Mouse (Mus musculus) kidney, embryonic 16.5 days (tissue): Measurements from ENCODE around the gene Ildr2. TPM values are rescaled to one million over a fixed set of nuclear protein-coding genes. Genes with fewer than 3 reads are reported as not detected.

Source experiments
- ATAC-seq: fragments of 200-750 bp; cut with Nextera tagmentation; 2 replicates; pipeline ENCODE4 v1.8.0; 2017; ENCODE audit warnings: moderate TSS enrichment; ENCODE audit not compliant: low FRiP score, low TSS enrichment
- H3K27ac ChIP-seq: fragments of 300-500 bp; sonication (generic); 2 replicates; pipeline ENCODE4 v1.5.1; 2014; ENCODE audit warnings: low read length
- H3K27me3 ChIP-seq: fragments of 300-500 bp; sonication (generic); 2 replicates; pipeline ENCODE4 v1.6.1; 2014; ENCODE audit warnings: low read length, control low read depth, mixed read lengths; ENCODE audit not compliant: insufficient read depth
- H3K36me3 ChIP-seq: fragments of 300-500 bp; sonication (generic); 2 replicates; pipeline ENCODE4 v1.6.1; 2014; ENCODE audit warnings: low read length, control low read depth, mixed read lengths; ENCODE audit not compliant: insufficient read depth
- H3K4me1 ChIP-seq: fragments of 300-500 bp; sonication (generic); 2 replicates; pipeline ENCODE4 v1.6.1; 2014; ENCODE audit warnings: low read length, control low read depth, mixed read lengths; ENCODE audit not compliant: insufficient read depth
- H3K4me2 ChIP-seq: fragments of 300-500 bp; sonication (generic); replicated peaks from 2 replicates; pipeline ENCODE4 v1.6.1; 2014; ENCODE audit warnings: low read depth, low read length
- H3K4me3 ChIP-seq: fragments of 300-500 bp; sonication (generic); 2 replicates; pipeline ENCODE4 v1.5.1; 2014; ENCODE audit warnings: mild to moderate bottlenecking, low read length
- H3K9ac ChIP-seq: fragments of 300-500 bp; sonication (generic); replicated peaks from 2 replicates; pipeline ENCODE4 v1.6.1; 2014; ENCODE audit warnings: low read length
- H3K9me3 ChIP-seq: fragments of 300-500 bp; sonication (generic); 2 replicates; pipeline ENCODE4 v1.6.1; 2016; ENCODE audit warnings: low read length, control low read depth
- WGBS: fragments of 180-500 bp; shearing (Covaris S2); extraction: QIAGEN DNeasy Blood & Tissue Kit; methylation state at CpG from one replicate; pipeline ENCODE4 v1.1.7; 2014; 5-methylcytosine and 5-hydroxymethylcytosine counted together
- polyA plus RNA-seq: library from polyadenylated mRNA; unstranded; fragments of >200 nt; fragmentation: Nextera tagmentation; extraction: Ambion mirVana; gene quantifications from 2 replicates; pipeline ENCODE4 v1.2.1, GENCODE M21; 2015

Ildr2 gene
- polyA plus RNA-seq, 1 experiment from 2014 or later = 1.6 TPM

DNA sequence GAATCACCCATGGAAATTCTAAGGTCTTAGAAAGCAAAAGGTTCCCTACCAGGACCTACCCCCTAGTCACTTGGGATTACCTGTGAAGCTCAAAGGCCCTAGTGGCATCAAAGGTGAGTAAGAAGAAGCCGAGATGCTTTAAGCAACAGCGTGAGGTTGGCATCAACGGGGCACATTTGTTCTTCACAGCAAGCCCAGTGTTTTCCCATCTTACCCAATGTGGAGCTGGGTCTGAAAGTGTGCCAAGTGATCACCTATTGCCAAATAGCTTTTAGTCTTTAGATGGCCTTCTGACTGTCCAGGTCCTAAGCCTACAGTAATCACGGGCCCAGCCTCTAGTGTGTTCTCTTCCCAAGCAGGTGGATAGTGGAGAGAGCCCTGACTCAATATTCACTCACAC is 61.8 kb downstream of the Ildr2 start:
- no peak overlapping the region for H3K4me2 ChIP-seq
- no peak overlapping the region for H3K4me3 ChIP-seq
- no peaks in the 10 kb centered on the region for H3K4me1 ChIP-seq
- 86% methylated on average over 4 of the region's 4 CpGs for WGBS
- no peak for ATAC-seq
- H3K27me3 ChIP-seq = peaks cover 4% of the 10 kb centered on the region; the same call in 1 of the 2 replicates
- no peak overlapping the region for H3K27ac ChIP-seq
- no peak overlapping the region for H3K9ac ChIP-seq
- no peaks in the 10 kb centered on the region for H3K9me3 ChIP-seq
- no peaks in the 10 kb centered on the region for H3K36me3 ChIP-seq

DNA sequence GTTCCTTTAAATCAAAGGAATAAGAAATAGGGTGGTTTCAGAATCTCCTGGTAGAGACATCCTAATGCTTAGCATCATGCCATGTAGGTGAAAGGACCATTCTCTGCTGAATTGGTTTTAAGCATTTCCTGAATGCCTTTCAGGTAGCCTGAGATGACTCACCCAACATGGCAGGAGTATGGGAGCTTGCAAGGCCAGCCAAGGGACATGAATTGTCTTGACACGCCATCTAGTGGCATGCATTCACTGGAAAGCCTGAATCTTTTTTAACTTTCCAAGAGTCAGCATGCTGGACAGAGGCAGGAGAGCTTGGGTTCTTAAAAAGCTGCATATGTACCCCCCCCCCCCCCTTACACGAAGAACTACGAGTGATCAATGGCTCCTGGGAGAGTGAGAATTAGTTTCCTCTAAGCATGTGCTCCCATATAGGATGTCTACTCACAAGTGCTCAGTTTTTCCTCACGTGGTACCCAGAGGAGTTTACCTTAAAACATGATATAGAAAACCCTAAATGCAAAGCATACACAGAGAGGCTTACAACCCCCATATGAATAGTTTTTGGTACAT is 65.3 kb downstream of the Ildr2 start:
- Histone ChIP-seq H3K27me3 (no peaks in the 10 kb centered on the region), H3K4me1 (no peaks in the 10 kb centered on the region), H3K9ac (no peak overlapping the region), H3K27ac (no peak overlapping the region), H3K9me3 (no peaks in the 10 kb centered on the region), H3K4me2 (no peak overlapping the region), H3K4me3 (no peak overlapping the region), H3K36me3 (no peaks in the 10 kb centered on the region)
- ATAC-seq = peak; percentile 46; the same call in 1 of the 2 replicates
- WGBS = 8% methylated on average over 4 of the region's 4 CpGs

DNA sequence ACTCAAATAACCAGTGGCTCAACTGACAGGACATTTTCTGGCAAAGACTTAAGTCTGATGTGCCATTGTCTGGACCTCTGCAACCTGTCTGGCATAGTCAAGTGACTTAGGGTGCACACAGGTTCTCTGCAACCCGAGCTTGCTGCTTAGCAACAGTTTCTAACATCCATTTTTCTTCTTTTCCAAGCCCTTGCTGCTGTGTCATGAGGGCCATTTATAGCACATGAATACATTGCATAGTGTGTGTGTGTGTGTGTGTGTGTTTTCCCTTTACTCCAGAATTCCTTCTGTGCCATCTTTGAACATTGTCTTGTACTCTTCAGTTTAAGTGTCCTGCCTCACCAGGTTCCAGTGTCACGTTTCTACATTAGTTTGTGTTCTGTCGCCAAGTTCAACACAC is 72.5 kb downstream of the Ildr2 start:
- Histone ChIP-seq H3K27me3 (no peaks in the 10 kb centered on the region), H3K27ac (no peak overlapping the region), H3K4me2 (no peak overlapping the region), H3K4me3 (no peak overlapping the region), H3K4me1 (no peaks in the 10 kb centered on the region), H3K9me3 (no peaks in the 10 kb centered on the region), H3K9ac (no peak overlapping the region), H3K36me3 (no peaks in the 10 kb centered on the region)
- 79% methylated on average over 3 of the region's 3 CpGs for WGBS
- no peak for ATAC-seq

DNA sequence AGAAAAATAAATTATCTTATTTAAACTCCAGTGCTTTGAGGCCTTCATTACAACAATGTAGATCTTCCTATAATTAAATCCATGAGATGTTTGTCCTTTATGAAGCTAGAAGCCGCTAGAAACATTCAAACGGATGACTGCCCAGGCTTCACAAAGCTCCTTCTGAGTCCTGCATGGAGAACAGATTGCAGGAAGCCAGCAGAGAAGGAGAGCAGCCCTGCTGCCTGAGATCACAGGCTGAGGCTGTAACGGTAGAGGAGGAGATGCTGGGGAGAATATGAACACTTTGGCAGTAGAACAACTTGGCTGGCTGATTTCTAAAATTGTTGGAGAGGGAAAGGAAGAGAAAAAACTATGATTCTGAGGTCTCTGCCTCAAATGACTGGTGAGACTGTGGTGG is 76.8 kb downstream of the Ildr2 start:
- no peak for ATAC-seq
- 49% methylated on average over 3 of the region's 3 CpGs for WGBS
- no peak overlapping the region for H3K4me3 ChIP-seq
- no peaks in the 10 kb centered on the region for H3K9me3 ChIP-seq
- H3K9ac ChIP-seq = no peak overlapping the region
- H3K4me2 ChIP-seq = no peak overlapping the region
- H3K27ac ChIP-seq = no peak overlapping the region
- H3K27me3 ChIP-seq = no peaks in the 10 kb centered on the region
- H3K4me1 ChIP-seq = no peaks in the 10 kb centered on the region
- H3K36me3 ChIP-seq = no peaks in the 10 kb centered on the region

DNA sequence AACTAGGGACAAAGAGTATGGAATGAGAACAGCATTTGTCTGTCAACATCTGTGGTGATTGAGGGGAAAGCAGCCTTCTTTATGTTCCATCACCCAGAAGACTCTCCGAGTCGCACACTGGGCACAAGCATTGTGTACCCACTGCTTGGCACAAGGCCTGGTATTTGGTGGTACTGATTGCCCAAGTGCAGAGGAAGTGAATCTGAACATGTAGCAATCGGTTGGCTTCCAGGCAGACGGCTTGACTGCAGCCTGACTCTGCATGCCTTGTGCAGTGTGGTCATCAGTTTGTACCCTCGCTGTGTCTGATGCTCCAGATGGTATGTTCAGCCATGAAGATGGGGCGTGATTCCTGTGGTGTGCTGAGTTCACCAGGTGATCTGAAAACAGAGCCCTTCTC is 85.2 kb downstream of the Ildr2 start:
- Histone ChIP-seq H3K27me3 (no peaks in the 10 kb centered on the region), H3K27ac (no peak overlapping the region), H3K36me3 (no peaks in the 10 kb centered on the region), H3K4me3 (no peak overlapping the region), H3K4me2 (no peak overlapping the region), H3K9me3 (no peaks in the 10 kb centered on the region), H3K4me1 (no peaks in the 10 kb centered on the region), H3K9ac (no peak overlapping the region)
- ATAC-seq = no peak
- 89% methylated on average over 6 of the region's 6 CpGs for WGBS

DNA sequence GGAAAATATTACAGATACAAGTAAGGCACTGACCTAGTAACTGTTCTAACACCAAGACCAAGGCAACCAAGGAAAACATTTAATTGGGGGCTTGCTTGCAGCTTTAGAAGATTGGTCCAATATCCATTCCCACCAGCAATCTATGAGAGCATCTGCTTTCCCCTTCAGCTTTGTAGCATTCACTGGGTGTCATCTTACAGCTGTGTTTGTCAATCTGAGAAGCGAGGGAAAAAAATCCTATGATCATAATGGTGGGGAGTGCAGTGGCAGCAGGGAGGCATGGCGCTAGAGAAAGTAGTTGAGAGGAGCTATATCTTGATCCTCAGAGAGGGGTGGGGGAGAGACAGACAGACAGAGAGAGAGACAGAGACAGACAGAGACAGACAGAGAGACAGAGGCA is 88.1 kb downstream of the Ildr2 start:
- Histone ChIP-seq H3K4me3 (no peak overlapping the region), H3K36me3 (no peaks in the 10 kb centered on the region), H3K27me3 (no peaks in the 10 kb centered on the region), H3K9me3 (no peaks in the 10 kb centered on the region), H3K4me2 (no peak overlapping the region), H3K4me1 (no peaks in the 10 kb centered on the region), H3K9ac (no peak overlapping the region), H3K27ac (no peak overlapping the region)
- 62% methylated on average over 2 of the region's 2 CpGs for WGBS
- ATAC-seq = no peak

DNA sequence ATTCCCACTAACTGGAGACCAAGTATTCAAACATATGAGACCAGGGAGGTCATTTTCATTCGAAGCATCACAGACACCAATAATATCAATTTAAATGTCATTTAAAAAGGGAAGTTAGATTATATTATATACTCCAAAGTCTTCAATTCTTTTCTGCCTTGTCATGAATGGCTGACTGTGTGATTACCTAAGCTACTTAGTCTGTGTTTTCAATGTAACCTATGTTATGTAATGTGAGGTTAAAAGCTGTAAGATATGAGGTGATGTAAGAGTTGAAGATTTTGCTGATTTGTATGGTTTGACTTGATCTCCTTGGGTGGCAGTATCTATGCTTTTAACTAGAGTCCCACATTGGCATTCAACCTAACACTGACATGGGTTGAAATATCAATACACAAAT is 88.6 kb downstream of the Ildr2 start:
- H3K4me2 ChIP-seq = no peak overlapping the region
- no peak overlapping the region for H3K27ac ChIP-seq
- H3K4me3 ChIP-seq = no peak overlapping the region
- no peak overlapping the region for H3K9ac ChIP-seq
- H3K9me3 ChIP-seq = no peaks in the 10 kb centered on the region
- H3K4me1 ChIP-seq = no peaks in the 10 kb centered on the region
- H3K27me3 ChIP-seq = no peaks in the 10 kb centered on the region
- no peak for ATAC-seq
- H3K36me3 ChIP-seq = no peaks in the 10 kb centered on the region
- WGBS = 82% methylated on average over 1 of the region's 1 CpGs

DNA sequence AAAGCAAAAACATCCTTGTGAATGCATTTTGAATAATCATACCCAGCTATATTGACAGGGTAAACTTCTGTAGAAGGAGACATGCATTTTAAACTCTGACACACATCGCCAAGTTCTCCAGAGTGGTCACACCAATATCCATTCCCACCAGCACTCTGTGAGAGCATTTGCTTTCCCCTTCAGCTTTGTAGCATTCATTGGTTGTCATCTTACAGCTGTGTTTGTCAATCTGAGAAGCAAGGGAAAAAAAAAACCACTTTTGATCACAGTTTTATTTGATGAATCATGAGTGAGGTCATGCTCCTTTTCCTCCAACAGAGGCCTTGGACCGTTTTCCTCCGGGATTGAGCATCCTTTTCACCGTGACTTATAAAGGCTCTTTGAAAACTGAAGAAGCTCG is 89.6 kb downstream of the Ildr2 start:
- 70% methylated on average over 5 of the region's 5 CpGs for WGBS
- H3K4me3 ChIP-seq = no peak overlapping the region

DNA sequence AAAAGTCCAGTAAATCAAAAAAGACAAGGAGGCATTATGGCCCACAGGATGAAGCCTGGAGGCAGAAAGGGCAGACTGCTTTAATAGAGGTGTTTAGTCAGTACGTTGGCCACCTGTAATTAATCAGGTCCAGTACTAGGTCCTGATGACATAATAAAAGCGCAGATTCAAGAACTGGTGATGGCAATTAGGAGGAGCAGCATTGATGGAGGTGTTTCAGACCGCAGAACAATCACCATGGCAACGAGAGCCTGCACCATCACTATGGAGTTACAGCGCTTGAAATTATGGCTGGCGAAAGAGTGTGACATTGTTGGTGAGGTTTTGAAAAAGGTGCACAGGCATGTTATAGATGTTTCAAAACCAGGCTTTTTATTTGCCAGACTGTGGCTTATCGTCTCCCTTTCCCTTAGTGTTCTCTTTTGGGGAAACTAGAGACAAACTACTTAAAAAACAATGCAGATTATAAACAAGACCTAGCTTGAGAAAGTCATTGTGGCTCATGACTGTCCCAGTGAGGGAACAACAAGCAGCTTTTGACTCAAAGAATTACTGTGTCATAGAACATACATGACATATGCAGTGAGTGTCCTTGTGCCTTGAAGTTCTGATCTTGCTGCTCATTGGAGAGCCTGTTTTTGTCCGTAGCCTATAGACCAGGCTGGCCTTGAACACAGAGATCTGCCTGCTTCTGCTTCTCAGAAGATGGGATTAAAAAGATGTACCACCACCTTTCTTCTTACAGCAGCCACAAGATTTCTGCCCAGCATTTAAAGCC is 90.5 kb downstream of the Ildr2 start:
- ATAC-seq = no peak
- no peaks in the 10 kb centered on the region for H3K4me1 ChIP-seq
- no peak overlapping the region for H3K9ac ChIP-seq
- H3K27ac ChIP-seq = no peak overlapping the region
- WGBS = 77% methylated on average over 8 of the region's 8 CpGs
- no peak overlapping the region for H3K4me3 ChIP-seq
- H3K36me3 ChIP-seq = no peaks in the 10 kb centered on the region
- no peaks in the 10 kb centered on the region for H3K27me3 ChIP-seq
- no peak overlapping the region for H3K4me2 ChIP-seq
- H3K9me3 ChIP-seq = no peaks in the 10 kb centered on the region

More for the DNA sequence above, 89.6 kb downstream of the Ildr2 start:
- H3K4me1 ChIP-seq = no peaks in the 10 kb centered on the region
- H3K9ac ChIP-seq = no peak overlapping the region
- no peaks in the 10 kb centered on the region for H3K9me3 ChIP-seq
- H3K27me3 ChIP-seq = no peaks in the 10 kb centered on the region
- H3K27ac ChIP-seq = no peak overlapping the region
- ATAC-seq = no peak
- H3K36me3 ChIP-seq = no peaks in the 10 kb centered on the region
- H3K4me2 ChIP-seq = no peak overlapping the region

DNA sequence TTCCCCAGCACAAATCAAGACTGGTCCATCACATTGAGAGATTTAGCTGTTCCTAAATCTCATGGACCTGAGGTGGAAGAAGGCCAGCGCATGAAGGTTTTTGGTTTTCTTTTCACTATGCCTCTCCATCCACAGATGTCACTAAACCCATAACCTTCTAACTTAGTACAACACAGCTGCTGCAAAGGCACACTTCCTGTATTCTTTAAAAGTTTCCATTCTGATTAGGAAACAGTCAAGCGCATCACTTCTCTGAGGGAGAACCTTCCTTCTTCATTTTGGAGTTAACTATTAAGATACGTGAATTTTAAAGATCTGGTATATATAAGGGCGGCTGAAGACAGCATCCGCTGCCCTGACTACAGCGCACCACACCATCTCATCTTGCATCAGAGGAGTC is 91.7 kb downstream of the Ildr2 start:
- 92% methylated on average over 6 of the region's 6 CpGs for WGBS

More for the DNA sequence above, 91.7 kb downstream of the Ildr2 start:
- no peaks in the 10 kb centered on the region for H3K9me3 ChIP-seq
- H3K9ac ChIP-seq = no peak overlapping the region
- no peak overlapping the region for H3K4me3 ChIP-seq
- no peaks in the 10 kb centered on the region for H3K4me1 ChIP-seq
- no peak overlapping the region for H3K4me2 ChIP-seq
- no peak for ATAC-seq
- no peaks in the 10 kb centered on the region for H3K27me3 ChIP-seq
- no peaks in the 10 kb centered on the region for H3K36me3 ChIP-seq
- H3K27ac ChIP-seq = no peak overlapping the region
